Mouse (Mus musculus) hindbrain, embryonic 12.5 days (tissue): ENCODE results near the gene Peli3. TPM values are rescaled to one million over a fixed set of nuclear protein-coding genes. Genes with fewer than 3 reads are reported as not detected.
"Not testable (repeated sequence)": the region's sequence is repeated elsewhere in the genome, so short reads cannot be mapped to it uniquely, and the experiment has no call there.

ENCODE experiments used
- ATAC-seq: fragments of 200-750 bp; cut with Nextera tagmentation; 2 replicates; pipeline ENCODE4 v1.8.0; 2017; ENCODE audit warnings: moderate TSS enrichment; ENCODE audit not compliant: low FRiP score
- H3K27ac ChIP-seq: fragments of 300-500 bp; sonication (generic); 2 replicates; pipeline ENCODE4 v1.5.1; 2016; ENCODE audit warnings: mild to moderate bottlenecking
- H3K27me3 ChIP-seq: fragments of 300-500 bp; sonication (generic); 2 replicates; pipeline ENCODE4 v1.6.1; 2016; ENCODE audit warnings: mild to moderate bottlenecking
- H3K36me3 ChIP-seq: fragments of 300-500 bp; sonication (generic); 2 replicates; pipeline ENCODE4 v1.6.1; 2016; ENCODE audit warnings: mild to moderate bottlenecking
- H3K4me1 ChIP-seq: fragments of 300-500 bp; sonication (generic); 2 replicates; pipeline ENCODE4 v1.6.1; 2016
- H3K4me2 ChIP-seq: fragments of 300-500 bp; sonication (generic); replicated peaks from 2 replicates; pipeline ENCODE4 v1.6.1; 2016; ENCODE audit warnings: mild to moderate bottlenecking
- H3K4me3 ChIP-seq: fragments of 300-500 bp; sonication (generic); 2 replicates; pipeline ENCODE4 v1.5.1; 2016; ENCODE audit warnings: mild to moderate bottlenecking
- H3K9ac ChIP-seq: fragments of 300-500 bp; sonication (generic); 2 replicates; pipeline ENCODE4 v1.6.1; 2016; ENCODE audit warnings: mild to moderate bottlenecking, moderate library complexity
- H3K9me3 ChIP-seq: fragments of 300-500 bp; sonication (generic); replicated peaks from 2 replicates; pipeline ENCODE4 v1.6.1; 2016; ENCODE audit warnings: mild to moderate bottlenecking
- WGBS: fragments of 180-500 bp; shearing (Covaris S2); methylation state at CpG from one replicate; pipeline ENCODE4 v1.1.7; 2016; 5-methylcytosine and 5-hydroxymethylcytosine counted together
- polyA plus RNA-seq: library from polyadenylated mRNA; unstranded; fragments of >200 nt; fragmentation: Nextera tagmentation; extraction: Ambion mirVana; gene quantifications from 2 replicates; pipeline ENCODE4 v1.2.1, GENCODE M21; 2016

Peli3 gene
- 6.5 and 6.7 TPM in 2 replicates for polyA plus RNA-seq

GRCm38 (mm10) chr19:4942551-4943252 lies at the start of gene Peli3:
Gene Peli3, minus strand, starts transcription at chr19:4943127.
- peaks cover 11% of the 10 kb centered on the region for H3K4me1 ChIP-seq
- H3K4me2 ChIP-seq, result peak within 1 kb of the TSS; percentile 90
- under 1% methylated on average over 51 of the region's 55 CpGs for WGBS
- peak; percentile 96 for ATAC-seq
- H3K4me3 ChIP-seq, result peak within 1 kb of the TSS; percentile 68
- H3K36me3 ChIP-seq, result no peaks in the 10 kb centered on the region
- peaks cover 19% of the 10 kb centered on the region for H3K27me3 ChIP-seq
- H3K9me3 ChIP-seq, result no peaks in the 10 kb centered on the region
- peak within 1 kb of the TSS; percentile 73 for H3K9ac ChIP-seq
- H3K27ac ChIP-seq, result peak within 1 kb of the TSS; percentile 52; the same call in 1 of the 2 replicates

GRCm38 (mm10) chr19:4992371-4992770 lies 49.4 kb upstream of the Peli3 start:
- no peaks in the 10 kb centered on the region for H3K9me3 ChIP-seq
- peaks cover 91% of the 10 kb centered on the region for H3K27me3 ChIP-seq

GRCm38 (mm10) chr19:4990716-4991115 lies 47.8 kb upstream of the Peli3 start:
- peak overlapping the region; percentile 60 for H3K4me2 ChIP-seq
- H3K9me3 ChIP-seq, result no peaks in the 10 kb centered on the region
- H3K36me3 ChIP-seq, result no peaks in the 10 kb centered on the region
- 3% methylated on average over 18 of the region's 22 CpGs for WGBS
- H3K27ac ChIP-seq, result no peak overlapping the region
- no peak; the same call in 1 of the 2 replicates for ATAC-seq
- H3K9ac ChIP-seq, result no peak overlapping the region
- H3K27me3 ChIP-seq, result peaks cover 97% of the 10 kb centered on the region
- H3K4me3 ChIP-seq, result peak overlapping the region; percentile 42
- peaks cover 14% of the 10 kb centered on the region for H3K4me1 ChIP-seq

More at GRCm38 (mm10) chr19:4992371-4992770, 49.4 kb upstream of the Peli3 start:
- ATAC-seq, result no peak
- 24% methylated on average over 8 of the region's 8 CpGs for WGBS
- Histone ChIP-seq H3K9ac (no peak overlapping the region), H3K36me3 (no peaks in the 10 kb centered on the region), H3K4me3 (no peak overlapping the region), H3K27ac (no peak overlapping the region), H3K4me2 (no peak overlapping the region), H3K4me1 (peaks cover 14% of the 10 kb centered on the region)

- WGBS, result 22% methylated on average over 4 of the region's 4 CpGs
- no peaks in the 10 kb centered on the region for H3K9me3 ChIP-seq
- H3K9ac ChIP-seq, result peak within 1 kb of the TSS; percentile 52
- 0 out of 2 replicates have a peak, but pooled peaks have one; percentile 9 for ATAC-seq
- peaks cover 98% of the 10 kb centered on the region for H3K27me3 ChIP-seq
- peak within 1 kb of the TSS; percentile 60 for H3K4me2 ChIP-seq
- no peak within 1 kb of the TSS for H3K27ac ChIP-seq
- peaks cover 14% of the 10 kb centered on the region for H3K4me1 ChIP-seq
- H3K4me3 ChIP-seq, result peak within 1 kb of the TSS; percentile 42
- no peaks in the 10 kb centered on the region for H3K36me3 ChIP-seq
Observed at GRCm38 (mm10) chr19:4990256-4990625, 47.3 kb upstream of the Peli3 start, which contains the start of gene Npas4. Gene Npas4, minus strand, starts transcription at chr19:4990316.

- Histone ChIP-seq H3K9ac (peak overlapping the region; percentile 52), H3K4me1 (peaks cover 14% of the 10 kb centered on the region), H3K9me3 (no peaks in the 10 kb centered on the region), H3K27ac (no peak overlapping the region), H3K36me3 (no peaks in the 10 kb centered on the region), H3K4me2 (peak overlapping the region; percentile 60), H3K27me3 (peaks cover 98% of the 10 kb centered on the region), H3K4me3 (peak overlapping the region; percentile 42)
- peak; percentile 73 for ATAC-seq
- 15% methylated on average over 44 of the region's 47 CpGs for WGBS
Observed at GRCm38 (mm10) chr19:4989434-4990255, 46.7 kb upstream of the Peli3 start.

GRCm38 (mm10) chr19:4989013-4989412 lies 46.1 kb upstream of the Peli3 start:
- WGBS, result 5% methylated on average over 13 of the region's 13 CpGs
- Histone ChIP-seq H3K27ac (no peak overlapping the region), H3K27me3 (peaks cover 100% of the 10 kb centered on the region), H3K4me1 (peaks cover 14% of the 10 kb centered on the region), H3K9ac (peak overlapping the region; percentile 52; the same call in 1 of the 2 replicates), H3K4me3 (peak overlapping the region; percentile 42), H3K9me3 (no peaks in the 10 kb centered on the region), H3K4me2 (peak overlapping the region; percentile 60), H3K36me3 (no peaks in the 10 kb centered on the region)
- ATAC-seq, result no peak

GRCm38 (mm10) chr19:4981767-4982166 lies 38.8 kb upstream of the Peli3 start:
- no peak overlapping the region for H3K27ac ChIP-seq
- H3K4me1 ChIP-seq, result no peaks in the 10 kb centered on the region
- H3K9me3 ChIP-seq, result no peaks in the 10 kb centered on the region
- H3K36me3 ChIP-seq, result no peaks in the 10 kb centered on the region
- peaks cover 43% of the 10 kb centered on the region for H3K27me3 ChIP-seq
- no peak overlapping the region for H3K4me3 ChIP-seq
- H3K4me2 ChIP-seq, result no peak overlapping the region
- no peak overlapping the region for H3K9ac ChIP-seq
- no peak for ATAC-seq

GRCm38 (mm10) chr19:4968236-4968635 lies 25.3 kb upstream of the Peli3 start:
- no peak for ATAC-seq
- Histone ChIP-seq H3K36me3 (peaks cover 38% of the 10 kb centered on the region), H3K27ac (no peak overlapping the region), H3K4me2 (no peak overlapping the region), H3K9ac (no peak overlapping the region), H3K4me1 (peaks cover 2% of the 10 kb centered on the region), H3K4me3 (no peak overlapping the region), H3K27me3 (no peaks in the 10 kb centered on the region), H3K9me3 (no peaks in the 10 kb centered on the region)
- 89% methylated on average over 2 of the region's 2 CpGs for WGBS

GRCm38 (mm10) chr19:4961928-4962601 lies 19.1 kb upstream of the Peli3 start, which contains the start of gene Mrpl11:
Gene Mrpl11, plus strand, starts transcription at chr19:4962147.
- Histone ChIP-seq H3K4me1 (peaks cover 10% of the 10 kb centered on the region), H3K36me3 (peaks cover 26% of the 10 kb centered on the region), H3K4me3 (peak within 1 kb of the TSS; percentile 79), H3K27ac (peak within 1 kb of the TSS; percentile 77), H3K9me3 (no peaks in the 10 kb centered on the region), H3K9ac (peak within 1 kb of the TSS; percentile 78), H3K27me3 (peaks cover 7% of the 10 kb centered on the region), H3K4me2 (peak within 1 kb of the TSS; percentile 84)
- peak; percentile 98 for ATAC-seq
- under 1% methylated on average over 34 of the region's 34 CpGs for WGBS

- not testable (repeated sequence) for H3K27ac ChIP-seq, H3K4me3 ChIP-seq, H3K9me3 ChIP-seq, H3K9ac ChIP-seq, H3K4me2 ChIP-seq, H3K4me1 ChIP-seq, ATAC-seq, H3K27me3 ChIP-seq, H3K36me3 ChIP-seq
- 86% methylated on average over 9 of the region's 9 CpGs for WGBS
Observed at GRCm38 (mm10) chr19:4948641-4949040, 5.7 kb upstream of the Peli3 start.

GRCm38 (mm10) chr19:4945540-4945939 lies 2.6 kb upstream of the Peli3 start:
- WGBS, result 44% methylated on average over 6 of the region's 6 CpGs

GRCm38 (mm10) chr19:4943253-4943588 lies 294 bp upstream of the Peli3 start:
- no peak for ATAC-seq
- peak overlapping the region; percentile 90 for H3K4me2 ChIP-seq
- H3K27ac ChIP-seq, result no peak overlapping the region
- peak overlapping the region; percentile 73; the same call in 1 of the 2 replicates for H3K9ac ChIP-seq
- 8% methylated on average over 13 of the region's 13 CpGs for WGBS
- peaks cover 11% of the 10 kb centered on the region for H3K4me1 ChIP-seq
- no peaks in the 10 kb centered on the region for H3K36me3 ChIP-seq
- no peaks in the 10 kb centered on the region for H3K9me3 ChIP-seq
- peak overlapping the region; percentile 68 for H3K4me3 ChIP-seq
- peaks cover 19% of the 10 kb centered on the region for H3K27me3 ChIP-seq

More at GRCm38 (mm10) chr19:4945540-4945939, 2.6 kb upstream of the Peli3 start:
- Histone ChIP-seq H3K4me3 (no peak overlapping the region), H3K9me3 (no peaks in the 10 kb centered on the region), H3K4me1 (peaks cover 11% of the 10 kb centered on the region), H3K27ac (no peak overlapping the region), H3K9ac (no peak overlapping the region), H3K36me3 (no peaks in the 10 kb centered on the region), H3K4me2 (no peak overlapping the region), H3K27me3 (peaks cover 15% of the 10 kb centered on the region)
- ATAC-seq, result no peak
